Mouse (Mus musculus) CH12.LX (cell line): Measurements from ENCODE around the gene Timeless. TPM values are rescaled to one million over a fixed set of nuclear protein-coding genes. Genes with fewer than 3 reads are reported as not detected.

ENCODE experiments used
- DNase-seq: peaks from one replicate; pipeline ENCODE4 v3.0.0-alpha.2; 2013; ENCODE audit errors: extremely low read depth
- H3K27ac ChIP-seq: 2 replicates; pipeline ENCODE4 v1.5.1; 2012; ENCODE audit warnings: low read depth, mild to moderate bottlenecking, control low read depth, moderate library complexity; ENCODE audit not compliant: insufficient read depth
- H3K27me3 ChIP-seq: replicated peaks from 2 replicates; pipeline ENCODE3; 2012; ENCODE audit warnings: inconsistent platforms
- H3K36me3 ChIP-seq, 2 experiments: replicated peaks in 1 of 2; 2 replicates each; pipeline versions ENCODE3 to v1.6.1; 2012; ENCODE audit warnings: inconsistent platforms in 1 of 2, low read length in 1 of 2, mild to moderate bottlenecking in 1 of 2, mixed read lengths in 1 of 2, moderate library complexity in 1 of 2; ENCODE audit not compliant: control insufficient read depth in 1 of 2, insufficient read depth in 1 of 2
- H3K4me1 ChIP-seq, 2 experiments: 2 replicates each; pipeline ENCODE4 v1.6.1; 2012; ENCODE audit warnings: inconsistent platforms in 1 of 2, moderate library complexity in 1 of 2; ENCODE audit not compliant: insufficient read depth in 2 of 2, control insufficient read depth in 1 of 2
- H3K4me2 ChIP-seq: 2 replicates; pipeline ENCODE4 v1.6.1; 2012; ENCODE audit warnings: low read depth, mild to moderate bottlenecking, control low read depth; ENCODE audit not compliant: poor library complexity, insufficient read depth, severe bottlenecking
- H3K4me3 ChIP-seq, 3 experiments: fragments of 150-350 bp in 1 of 3; sonication (generic) in 1 of 3; replicated peaks in 1 of 3; 2 replicates each; pipeline versions ENCODE3 to v1.5.1; 2011 to 2012; ENCODE audit warnings: low read depth in 2 of 3, low read length in 2 of 3, mild to moderate bottlenecking in 2 of 3, moderate library complexity in 2 of 3, control low read depth in 1 of 3, improper control_type of control experiment in 1 of 3, inconsistent platforms in 1 of 3, mixed read lengths in 1 of 3; ENCODE audit not compliant: poor library complexity in 1 of 3
- H3K79me2 ChIP-seq: replicated peaks from 2 replicates; pipeline ENCODE4 v1.6.1; 2012; ENCODE audit warnings: mild to moderate bottlenecking, moderate library complexity; ENCODE audit not compliant: control insufficient read depth, poor library complexity, insufficient read depth, severe bottlenecking; ENCODE audit errors: extremely low read depth
- H3K9ac ChIP-seq: 2 replicates; pipeline ENCODE4 v1.6.1; 2012; ENCODE audit warnings: low read depth, mild to moderate bottlenecking, control low read depth, moderate library complexity; ENCODE audit not compliant: insufficient read depth
- H3K9me3 ChIP-seq: replicated peaks from 2 replicates; pipeline ENCODE3; 2012; ENCODE audit warnings: low read length, inconsistent platforms, mixed read lengths
- CHD1 ChIP-seq: IDR thresholded peaks from 2 replicates; pipeline ENCODE4 v1.6.1; 2012; ENCODE audit warnings: low read depth, low read length, improper control_type of control experiment, inconsistent platforms
- CHD2 ChIP-seq: IDR thresholded peaks from 2 replicates; pipeline ENCODE4 v1.6.1; 2011; ENCODE audit warnings: low read length, improper control_type of control experiment
- CTCF ChIP-seq, 2 experiments: IDR thresholded peaks in 1 of 2; conservative IDR thresholded peaks in 1 of 2; 2 replicates each; pipeline ENCODE4 v1.5.1; 2011 to 2012; ENCODE audit warnings: low read depth in 2 of 2, low read length in 2 of 2, improper control_type of control experiment in 1 of 2, inconsistent platforms in 1 of 2, mild to moderate bottlenecking in 1 of 2, moderate library complexity in 1 of 2
- ELF1 ChIP-seq: IDR thresholded peaks from 2 replicates; pipeline ENCODE4 v1.6.1; 2014; ENCODE audit warnings: low read depth, mild to moderate bottlenecking, inconsistent platforms, low read length, improper control_type of control experiment
- EP300 ChIP-seq: IDR thresholded peaks from 2 replicates; pipeline ENCODE4 v1.6.1; 2011; ENCODE audit warnings: low read length, improper control_type of control experiment
- ETS1 ChIP-seq: conservative IDR thresholded peaks from 2 replicates; pipeline ENCODE4 v1.6.1; 2012; ENCODE audit warnings: low read depth, mild to moderate bottlenecking, inconsistent platforms, low read length, improper control_type of control experiment, moderate library complexity
- GABPA ChIP-seq: IDR thresholded peaks from 2 replicates; pipeline ENCODE4 v1.6.1; 2012; ENCODE audit warnings: low read depth, low read length, improper control_type of control experiment, inconsistent platforms; ENCODE audit not compliant: insufficient replicate concordance
- HCFC1 ChIP-seq: IDR thresholded peaks from 2 replicates; pipeline ENCODE4 v1.6.1; 2012; ENCODE audit warnings: low read depth, mild to moderate bottlenecking, inconsistent platforms, low read length, improper control_type of control experiment
- JUND ChIP-seq: conservative IDR thresholded peaks from 2 replicates; pipeline ENCODE4 v1.6.1; 2011; ENCODE audit warnings: low read depth, low read length, improper control_type of control experiment
- MAX ChIP-seq: IDR thresholded peaks from 2 replicates; pipeline ENCODE4 v1.6.1; 2011; ENCODE audit warnings: low read length, improper control_type of control experiment
- MAZ ChIP-seq: IDR thresholded peaks from 2 replicates; pipeline ENCODE4 v1.6.1; 2012; ENCODE audit warnings: low read depth, mild to moderate bottlenecking, inconsistent platforms, low read length, improper control_type of control experiment, moderate library complexity
- MEF2A ChIP-seq: IDR thresholded peaks from 2 replicates; pipeline ENCODE4 v1.6.1; 2014; ENCODE audit warnings: low read depth, mild to moderate bottlenecking, inconsistent platforms, low read length, improper control_type of control experiment, borderline replicate concordance
- MYC ChIP-seq: IDR thresholded peaks from 2 replicates; pipeline ENCODE4 v1.6.1; 2011; ENCODE audit warnings: low read depth, mild to moderate bottlenecking, improper control_type of control experiment, low read length
- NRF1 ChIP-seq: IDR thresholded peaks from 2 replicates; pipeline ENCODE4 v1.6.1; 2014; ENCODE audit warnings: low read depth, mild to moderate bottlenecking, inconsistent platforms, low read length, improper control_type of control experiment, moderate library complexity
- POLR2AphosphoS2 ChIP-seq: IDR thresholded peaks from 2 replicates; pipeline ENCODE4 v1.6.1; 2011; ENCODE audit warnings: low read depth, low read length, improper control_type of control experiment
- SMC3 ChIP-seq: IDR thresholded peaks from 2 replicates; pipeline ENCODE4 v1.6.1; 2011; ENCODE audit warnings: low read depth, low read length, improper control_type of control experiment
- TBP ChIP-seq: conservative IDR thresholded peaks from 2 replicates; pipeline ENCODE4 v1.6.1; 2011; ENCODE audit warnings: low read depth, low read length, improper control_type of control experiment
- TCF12 ChIP-seq: IDR thresholded peaks from 2 replicates; pipeline ENCODE4 v1.6.1; 2014; ENCODE audit warnings: low read depth, mild to moderate bottlenecking, inconsistent platforms, low read length, improper control_type of control experiment
- UBTF ChIP-seq: IDR thresholded peaks from 2 replicates; pipeline ENCODE4 v1.6.1; 2012; ENCODE audit warnings: low read depth, mild to moderate bottlenecking, inconsistent platforms, low read length, improper control_type of control experiment, moderate library complexity
- USF1 ChIP-seq: IDR thresholded peaks from 2 replicates; pipeline ENCODE4 v1.6.1; 2014; ENCODE audit warnings: low read depth, mild to moderate bottlenecking, inconsistent platforms, low read length, improper control_type of control experiment
- ZKSCAN1 ChIP-seq: IDR thresholded peaks from 2 replicates; pipeline ENCODE4 v1.6.1; 2012; ENCODE audit warnings: low read depth, inconsistent platforms, low read length, improper control_type of control experiment, borderline replicate concordance
- ZMIZ1 ChIP-seq: IDR thresholded peaks from 2 replicates; pipeline ENCODE4 v1.6.1; 2012; ENCODE audit warnings: low read depth, mild to moderate bottlenecking, inconsistent platforms, low read length, improper control_type of control experiment
- dilution Hi-C: fragments of 300-500 bp; cut with MboI; formaldehyde crosslinking; loops from 2 replicates; pipeline ENCODE4 v1.14.3; 2020; ENCODE audit warnings: low sequenced_read_pairs; ENCODE audit not compliant: extremely low pct_unique_long_range_greater_than_20kb, extremely low pct_ligation_motif_present
- in situ Hi-C: fragments of 300-500 bp; cut with MboI; formaldehyde crosslinking; loops from 3 replicates; pipeline ENCODE4 v1.14.3; 2019; ENCODE audit warnings: low sequenced_read_pairs, low pct_ligation_motif_present, low pct_unique_long_range_greater_than_20kb, mixed read lengths
- polyA plus RNA-seq: library from polyadenylated mRNA; unstranded; fragments of >175 nt; gene quantifications from 2 replicates; pipeline ENCODE4 v1.2.1, GENCODE M21; 2012; ENCODE audit warnings: low read depth; ENCODE audit not compliant: insufficient read length
- total RNA-seq, 2 experiments: library from RNA; depleted of rRNA; stranded (reverse); fragments of 300-350 nt in 1 of 2; fragments of >200 nt in 1 of 2; gene quantifications; 2 replicates each; pipeline ENCODE4 v1.2.3; 2012 to 2014

The Timeless gene
- total and polyA plus RNA-seq, 3 experiments, result 31.7 to 65.9 (median 47.2) TPM

DNA sequence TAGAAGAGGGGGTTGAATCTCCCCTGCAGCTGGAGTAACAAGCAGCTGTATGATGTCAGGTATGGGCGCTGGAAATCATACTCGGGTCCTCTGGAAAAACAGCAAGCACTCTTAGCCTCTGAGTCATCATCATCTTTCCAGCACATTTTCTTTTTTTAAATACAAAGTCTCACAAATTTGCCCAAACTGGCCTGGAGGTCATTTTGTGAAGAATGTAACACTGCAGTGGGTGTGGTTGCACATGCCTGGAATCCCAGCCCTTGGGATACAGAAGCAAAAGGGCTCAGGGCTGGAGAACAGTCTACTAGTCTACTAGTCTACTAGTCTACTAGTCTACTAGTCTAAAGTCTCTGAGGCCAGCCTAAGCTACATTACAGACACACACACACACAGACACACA, 47.6 kb upstream of the Timeless start:
- dilution Hi-C loops (no loop called here), in situ Hi-C loops (loop anchor here (25.0 kb wide), 1 partner anchor 247 kb away; no protein-coding TSS in a partner anchor)
- no peak for TF ChIP-seq CHD2
- TF ChIP-seq NRF1, result no peak
- no peak for TF ChIP-seq CTCF (conservative IDR thresholded peaks at IDR 0.05 in 1 of 2, IDR thresholded peaks at IDR 0.05 in 1 of 2; ENCODE audit: low read depth in 2 of 2, low read length in 2 of 2)
- TF ChIP-seq JUND, result no peak
- no peaks in the 10 kb centered on the region for H3K27me3 ChIP-seq
- no peak overlapping the region for H3K4me2 ChIP-seq
- H3K9ac ChIP-seq, result no peak overlapping the region
- no peak overlapping the region for H3K4me3 ChIP-seq
- DNase-seq, result no peak
- H3K36me3 ChIP-seq, result no peaks in the 10 kb centered on the region
- no peak overlapping the region for H3K27ac ChIP-seq
- no peaks in the 10 kb centered on the region for H3K9me3 ChIP-seq
- peaks cover 4 to 11% of the 10 kb centered on the region in 2 experiments; a peak in 2 of 4 replicates for H3K4me1 ChIP-seq
- no peaks in the 10 kb centered on the region for H3K79me2 ChIP-seq

GRCm38 (mm10) chr10:128185277-128185940, 46.5 kb upstream of the Timeless start:
- Histone ChIP-seq H3K9ac (no peak overlapping the region), H3K4me1 (peaks cover 4 to 12% of the 10 kb centered on the region in 2 experiments; a peak in 2 of 4 replicates), H3K79me2 (no peaks in the 10 kb centered on the region), H3K9me3 (no peaks in the 10 kb centered on the region), H3K27me3 (no peaks in the 10 kb centered on the region), H3K36me3 (no peaks in the 10 kb centered on the region), H3K4me2 (no peak overlapping the region), H3K27ac (no peak overlapping the region), H3K4me3 (no peak overlapping the region)
- no peak for DNase-seq
- dilution Hi-C loops (no loop called here), in situ Hi-C loops (loop anchor here (5.0 to 25.0 kb wide), 2 partner anchors 38 to 248 kb away; no protein-coding TSS in a partner anchor)
- TF ChIP-seq ETS1, result no peak
- no peak for TF ChIP-seq EP300
- TF ChIP-seq JUND, result no peak
- TF ChIP-seq ZMIZ1, result no peak
- no peak for TF ChIP-seq MYC
- TF ChIP-seq MEF2A, result no peak
- no peak for TF ChIP-seq ZKSCAN1
- no peak for TF ChIP-seq GABPA
- TF ChIP-seq HCFC1, result no peak
- no peak for TF ChIP-seq MAX
- no peak for TF ChIP-seq USF1
- TF ChIP-seq POLR2AphosphoS2, result no peak
- TF ChIP-seq SMC3, result no peak
- TF ChIP-seq TBP, result no peak
- no peak for TF ChIP-seq CHD1
- no peak for TF ChIP-seq UBTF
- TF ChIP-seq MAZ, result no peak
- TF ChIP-seq TCF12, result no peak
- no peak for TF ChIP-seq CTCF (conservative IDR thresholded peaks at IDR 0.05 in 1 of 2, IDR thresholded peaks at IDR 0.05 in 1 of 2; ENCODE audit: low read depth in 2 of 2, low read length in 2 of 2)
- TF ChIP-seq ELF1, result no peak
